Mouse (Mus musculus): ENCODE measurements at regions not wholly inside any gene's neighbourhood (a gene's known extent, or its start where the extent isn't known, plus 50 kb on each side); places are given as distances from the start of the nearest gene placed in this dataset.

DNA sequence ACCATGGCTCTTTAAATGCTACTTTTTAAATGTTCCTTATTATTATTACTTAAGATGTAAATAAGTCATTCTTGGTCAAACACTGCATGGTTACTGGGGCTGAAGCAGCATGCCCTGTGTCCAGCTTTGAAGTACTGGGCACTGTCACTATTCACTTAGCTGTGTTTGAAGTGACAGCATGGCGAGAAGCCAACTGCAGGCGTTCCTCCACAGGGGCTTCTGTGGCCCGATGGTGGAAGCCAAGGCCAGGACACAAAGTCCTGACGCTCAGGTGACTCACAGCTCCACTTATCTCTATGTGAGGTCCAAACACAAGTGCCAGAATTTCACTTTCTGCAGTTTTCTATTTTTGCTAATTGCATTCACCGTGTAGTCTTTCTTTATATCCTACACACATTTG, 65.3 kb downstream of the Cdca7 start:
- no peak for DNase-seq (ENCODE audit: low spot score in 2 of 2)

DNA sequence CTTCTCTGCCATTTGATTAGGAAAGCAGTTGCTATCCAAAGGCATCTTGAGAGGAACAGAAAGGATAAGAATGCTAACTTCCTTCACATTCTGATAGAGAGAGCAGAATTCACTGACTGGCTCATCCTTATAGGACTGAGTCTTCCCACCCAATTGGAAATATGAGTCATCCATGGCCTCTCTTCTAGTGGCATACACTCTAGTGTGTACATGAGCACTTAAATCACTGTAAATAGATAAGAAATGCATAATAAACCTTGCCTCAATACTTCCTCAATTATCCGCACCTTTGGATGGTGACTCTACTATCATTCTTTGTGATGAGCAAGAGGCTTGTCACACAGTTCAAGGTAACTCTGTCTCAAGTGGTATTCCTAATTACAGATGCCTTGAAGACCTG, 69.5 kb downstream of the Cdca7 start:
- DNase-seq (ENCODE audit: low spot score in 2 of 2): no peak

DNA sequence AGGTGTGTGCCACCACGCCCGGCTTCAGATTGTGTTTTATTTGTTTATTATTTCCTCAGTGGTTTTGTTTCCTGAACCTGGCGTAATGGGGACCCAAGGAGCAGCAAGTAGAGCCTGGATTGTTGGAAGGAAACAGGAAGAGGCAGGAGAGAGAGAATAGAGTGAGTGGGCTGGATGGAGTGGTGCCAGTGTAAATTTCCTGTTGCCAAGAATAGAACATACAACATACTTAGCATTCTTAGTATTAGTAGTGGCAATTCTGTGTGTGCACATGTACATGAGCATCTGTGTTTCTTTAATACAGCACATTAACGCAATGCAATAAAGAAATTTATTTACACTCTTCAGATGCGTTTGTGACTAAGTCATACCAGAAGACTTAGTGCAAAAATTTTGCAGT, 70.5 kb downstream of the Cdca7 start:
- no peak for DNase-seq (ENCODE audit: low spot score in 2 of 2)

DNA sequence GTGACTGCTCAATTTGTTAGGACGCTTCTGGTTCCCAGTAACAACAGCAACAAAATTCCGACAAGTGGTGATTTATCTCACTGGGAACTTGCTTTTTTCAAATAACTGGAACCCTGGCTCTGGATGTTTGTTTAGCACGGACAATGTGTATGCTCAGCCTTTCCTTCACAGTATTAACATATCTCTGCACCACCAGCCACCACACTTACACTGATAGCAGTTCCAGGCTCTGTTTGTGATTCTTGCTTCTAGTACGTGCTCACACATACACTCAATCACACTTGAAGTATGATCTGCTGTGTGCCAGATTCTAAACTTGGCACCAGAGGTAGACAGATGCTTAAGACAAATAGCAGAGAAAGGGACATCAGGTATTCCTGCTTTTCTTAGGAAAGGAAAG, 71.0 kb downstream of the Cdca7 start:
- DNase-seq (ENCODE audit: low spot score in 2 of 2): no peak

DNA sequence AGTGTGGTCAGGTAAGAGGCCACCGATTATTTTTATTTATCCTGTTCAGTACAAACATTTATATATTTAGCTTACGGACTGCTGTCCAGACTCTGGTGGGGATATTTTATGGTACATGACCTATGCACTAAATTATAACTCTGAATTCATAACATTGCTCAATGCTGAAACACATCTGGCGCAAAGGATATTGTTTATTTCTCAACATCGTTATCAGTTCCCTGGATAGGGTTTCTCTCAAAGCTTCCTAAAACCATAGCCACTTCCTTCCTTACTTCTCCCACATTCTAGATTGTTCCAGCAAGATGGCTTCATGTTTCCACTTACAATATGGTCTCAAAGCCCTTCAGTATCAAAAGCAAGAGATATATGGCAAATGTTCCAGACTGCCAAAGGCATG, 75.3 kb downstream of the Cdca7 start:
- DNase-seq (ENCODE audit: low spot score in 2 of 2): no peak

DNA sequence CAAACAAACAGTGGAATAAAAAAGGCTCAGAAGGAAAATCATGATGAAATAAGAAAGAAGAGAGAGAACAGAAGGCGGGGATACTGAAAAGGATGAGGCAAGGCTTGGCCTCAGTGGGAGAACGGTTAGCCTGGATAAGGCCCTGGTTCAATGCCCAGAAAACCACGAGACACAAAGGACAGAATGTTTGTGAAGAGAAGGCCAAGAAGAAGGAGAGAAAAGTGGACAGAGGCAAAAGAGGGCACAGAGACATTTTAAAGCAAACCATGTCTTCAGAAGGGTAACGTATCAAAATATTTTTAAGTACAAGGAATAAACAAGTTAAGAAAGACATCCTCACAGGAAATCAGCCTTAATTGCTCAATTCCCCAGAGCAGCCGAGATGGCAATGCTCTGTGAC, 78.6 kb downstream of the Cdca7 start:
- no peak for DNase-seq (ENCODE audit: low spot score in 2 of 2)

DNA sequence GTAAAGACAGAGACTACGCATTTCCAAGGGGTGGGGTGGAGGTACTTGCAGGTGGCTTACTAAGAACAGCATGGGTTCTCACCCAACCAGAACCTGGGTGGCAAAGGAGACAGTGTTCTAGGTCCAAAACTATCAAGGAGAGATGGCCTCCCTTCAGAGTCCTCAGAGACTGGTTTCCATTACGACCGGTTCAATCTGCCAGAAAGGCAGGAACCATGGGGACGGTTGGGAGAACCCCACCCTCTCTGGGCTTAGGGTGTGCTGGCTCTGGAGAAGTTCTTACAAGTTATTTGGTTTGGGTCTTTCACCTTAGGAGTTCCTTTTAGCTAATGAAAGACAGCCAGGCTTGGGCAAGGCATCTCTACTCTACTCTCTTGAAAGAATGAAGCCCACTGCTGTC, 79.2 kb downstream of the Cdca7 start:
- DNase-seq (ENCODE audit: low spot score in 2 of 2): no peak

DNA sequence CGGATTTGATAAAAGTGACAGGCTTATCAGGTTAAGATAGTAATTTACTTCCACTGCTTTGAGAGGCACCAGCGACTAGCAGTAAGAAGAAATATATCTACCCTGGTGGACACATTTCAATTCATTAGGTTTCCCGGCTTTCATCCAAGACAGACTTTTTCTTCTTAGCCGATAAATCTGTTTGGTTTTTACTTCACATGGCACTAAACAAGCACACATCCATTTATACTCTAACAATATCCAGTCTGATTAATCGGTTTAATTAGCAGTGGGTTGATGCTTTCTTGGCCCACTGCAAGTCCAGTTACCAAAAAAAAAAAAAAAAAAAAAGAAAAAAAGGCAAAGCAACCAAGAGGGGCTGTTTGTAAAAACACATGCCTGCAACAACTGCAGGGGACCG, 79.6 kb downstream of the Cdca7 start:
- DNase-seq (ENCODE audit: low spot score in 2 of 2): no peak

DNA sequence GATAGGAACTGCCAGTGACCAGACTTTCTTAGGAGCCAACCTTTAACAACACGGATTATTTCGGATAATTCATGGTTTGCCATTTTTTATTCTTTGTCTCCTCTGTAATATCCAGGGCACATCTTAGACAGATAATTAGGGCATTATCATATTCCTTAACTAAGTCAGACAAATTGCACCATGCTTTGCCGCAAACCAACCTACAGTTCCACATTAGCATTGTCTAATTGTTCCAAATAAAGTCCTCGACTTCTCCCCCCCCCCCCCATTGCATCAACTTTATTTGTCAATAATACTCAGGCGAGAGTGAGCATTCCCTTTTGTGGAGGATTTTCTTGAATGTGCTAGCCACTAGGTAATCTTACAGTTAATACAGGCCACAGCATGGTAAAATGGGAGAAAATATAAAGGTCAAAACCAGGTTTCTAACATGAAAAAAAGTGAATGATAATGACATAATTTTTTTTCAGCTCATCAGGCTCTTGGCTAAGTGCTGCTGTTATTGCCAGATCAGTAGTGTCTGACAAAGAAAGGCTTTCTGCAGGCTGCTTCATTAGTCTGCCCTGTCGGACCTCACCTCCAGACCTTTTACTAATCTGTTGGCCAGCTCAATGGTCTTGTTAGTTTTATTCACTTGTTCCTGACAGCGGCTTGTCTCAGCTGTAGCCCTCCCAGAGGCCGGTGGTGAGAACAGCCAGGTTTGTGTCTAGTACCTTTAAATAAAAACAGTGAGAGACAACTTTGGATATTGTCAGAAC, 80.3 kb downstream of the Cdca7 start:
- no peak for DNase-seq (ENCODE audit: low spot score in 2 of 2)

DNA sequence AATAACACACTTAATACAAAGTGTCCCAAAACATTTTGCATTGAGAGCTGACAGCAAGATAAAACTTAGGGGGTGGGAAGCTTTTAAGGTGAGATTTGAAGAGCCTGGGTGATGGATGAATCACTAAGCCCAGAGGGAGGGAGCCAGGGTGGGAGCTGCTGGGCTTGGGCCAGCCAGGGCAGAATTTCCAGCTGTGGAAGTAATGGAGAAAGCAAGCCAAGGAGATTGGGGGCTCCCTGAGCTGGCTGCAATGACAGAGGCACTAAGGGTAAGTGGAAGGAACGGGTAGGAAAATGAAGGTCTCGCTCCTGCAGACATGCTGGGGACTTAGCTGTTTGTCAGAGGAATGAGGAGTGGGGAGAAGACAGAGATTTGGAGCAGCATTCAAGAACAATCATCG, 81.2 kb downstream of the Cdca7 start:
- DNase-seq (ENCODE audit: low spot score in 2 of 2): no peak

DNA sequence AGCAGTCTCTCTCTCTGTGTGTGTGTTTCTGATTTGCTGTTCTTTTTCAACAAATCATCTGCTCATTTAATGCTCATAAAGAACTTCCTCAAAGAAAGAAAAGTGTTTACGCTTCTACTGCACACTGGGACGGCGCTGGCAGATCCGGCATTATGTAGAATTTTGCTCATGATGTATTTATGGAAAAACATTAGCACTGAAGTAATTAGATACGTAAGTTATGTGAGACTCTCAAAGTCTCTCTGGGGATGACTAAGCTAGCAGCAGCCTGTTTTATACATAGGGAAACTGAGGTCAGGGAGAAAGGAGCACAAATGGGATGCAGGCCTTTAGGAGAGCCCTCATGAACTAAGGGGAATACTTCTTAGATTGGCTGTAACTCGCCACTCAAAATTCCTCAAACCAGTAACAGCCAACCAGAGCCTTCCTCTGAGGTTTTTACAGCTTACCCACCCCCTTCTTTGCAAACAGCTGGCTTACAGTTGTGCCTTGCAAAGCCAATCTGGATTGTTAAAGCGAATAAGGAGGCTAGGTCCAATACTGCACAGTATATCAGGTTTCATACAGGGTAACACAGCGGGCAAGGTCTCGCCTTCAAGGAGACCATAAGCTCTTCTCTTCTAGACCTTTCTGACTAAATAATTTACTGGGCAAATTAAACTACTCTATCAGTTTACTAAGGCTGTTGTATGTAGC, 81.8 kb downstream of the Cdca7 start:
- DNase-seq (ENCODE audit: low spot score in 2 of 2): no peak

DNA sequence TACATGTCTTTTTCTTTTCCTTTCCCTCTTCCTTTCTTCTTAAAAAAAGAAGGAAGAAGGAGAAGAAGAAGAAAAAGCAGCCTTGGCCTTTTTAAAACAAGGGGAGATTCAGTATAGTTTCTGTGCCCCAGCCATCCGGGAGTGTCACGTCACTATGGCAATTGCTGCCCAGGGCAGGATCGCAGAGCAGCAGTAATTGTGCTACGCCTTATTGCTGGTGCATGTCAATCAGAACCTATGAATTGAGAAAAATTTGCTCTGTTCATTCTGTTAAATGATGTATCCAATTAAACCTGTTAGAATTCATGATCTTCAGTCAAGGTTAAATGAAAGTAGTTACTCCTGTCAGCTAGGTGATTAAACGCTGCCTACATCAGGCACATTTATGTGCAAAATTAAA, 85.4 kb downstream of the Cdca7 start:
- DNase-seq (ENCODE audit: low spot score in 2 of 2): no peak

DNA sequence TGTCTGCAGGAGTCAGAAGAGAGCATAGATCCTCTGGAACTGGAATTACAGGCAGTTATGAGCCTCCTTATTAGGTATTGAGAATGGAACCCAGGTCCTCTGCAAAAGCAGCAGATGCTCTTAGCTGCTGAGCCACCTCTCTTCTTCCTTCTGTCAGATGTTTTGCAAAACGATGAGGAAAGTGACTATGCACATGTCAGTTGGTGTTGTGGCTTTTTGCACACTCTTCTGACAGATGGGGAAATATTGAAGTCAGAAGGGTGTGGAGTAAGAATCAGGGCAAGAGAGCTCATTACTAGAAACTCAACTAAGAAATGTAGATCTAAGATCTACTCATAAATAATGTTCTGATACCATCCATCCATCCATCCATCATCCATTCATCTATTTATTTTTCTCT, 102.4 kb downstream of the Cdca7 start:
- no peak for DNase-seq (ENCODE audit: low spot score in 2 of 2)

DNA sequence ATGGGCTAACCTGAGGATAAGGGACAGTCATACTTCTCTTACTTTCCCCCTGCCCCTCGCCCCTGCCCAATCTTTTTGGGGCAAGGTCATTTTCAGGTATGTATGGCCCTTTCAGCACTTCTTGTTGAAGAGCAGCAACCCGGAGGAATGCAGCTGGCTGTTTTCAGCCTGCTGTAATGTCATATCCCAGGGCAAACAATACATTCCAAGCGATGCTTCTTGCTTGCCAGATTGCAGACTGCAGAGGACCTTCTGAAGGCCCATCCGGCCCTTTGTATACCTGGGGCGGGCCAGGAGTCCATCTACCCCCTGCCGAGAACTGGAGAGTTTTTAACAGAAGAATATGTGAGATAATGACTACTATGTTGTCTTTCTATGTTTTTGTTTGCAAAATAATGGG, 105.2 kb downstream of the Cdca7 start:
- DNase-seq (ENCODE audit: low spot score in 2 of 2): no peak

DNA sequence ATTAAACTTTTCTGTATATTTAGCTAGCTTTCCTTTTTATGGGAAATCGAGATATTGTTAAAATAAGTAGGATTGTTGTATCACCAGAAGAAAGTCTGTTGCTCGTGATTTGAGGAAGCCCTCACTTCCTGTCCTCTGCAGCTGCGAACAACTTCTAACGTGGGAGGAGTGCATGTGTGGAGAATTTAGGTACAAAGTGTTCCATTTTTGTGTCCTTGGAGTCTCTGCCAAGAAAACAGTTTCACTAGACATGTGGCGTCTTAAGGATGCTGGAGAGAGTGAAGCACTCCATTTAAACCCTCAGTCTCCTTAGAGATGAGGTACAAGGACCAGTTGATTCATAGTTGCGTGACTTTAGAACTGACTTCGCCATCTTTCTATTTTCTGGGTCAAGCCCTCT, 112.9 kb downstream of the Cdca7 start:
- DNase-seq (ENCODE audit: low spot score in 2 of 2): no peak

DNA sequence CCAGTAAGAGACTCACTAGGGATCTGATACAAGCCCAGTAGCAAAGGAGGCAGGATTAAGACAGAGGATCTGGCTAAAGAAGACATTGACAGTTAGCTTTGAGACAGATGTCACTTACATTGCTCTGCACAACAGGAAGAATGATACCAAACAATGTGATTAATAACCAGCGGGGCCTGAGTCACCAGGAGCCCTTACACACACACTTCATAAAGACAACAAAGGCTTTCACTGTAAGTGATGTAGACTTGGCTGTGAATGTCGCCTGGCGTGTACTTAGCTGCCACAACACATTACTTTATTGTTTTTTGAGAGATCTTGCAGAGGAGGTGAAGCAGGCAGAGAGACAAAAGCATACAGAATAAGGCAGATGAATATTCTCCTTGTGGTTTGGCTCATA, 116.1 kb downstream of the Cdca7 start:
- no peak for DNase-seq (ENCODE audit: low spot score in 2 of 2)

DNA sequence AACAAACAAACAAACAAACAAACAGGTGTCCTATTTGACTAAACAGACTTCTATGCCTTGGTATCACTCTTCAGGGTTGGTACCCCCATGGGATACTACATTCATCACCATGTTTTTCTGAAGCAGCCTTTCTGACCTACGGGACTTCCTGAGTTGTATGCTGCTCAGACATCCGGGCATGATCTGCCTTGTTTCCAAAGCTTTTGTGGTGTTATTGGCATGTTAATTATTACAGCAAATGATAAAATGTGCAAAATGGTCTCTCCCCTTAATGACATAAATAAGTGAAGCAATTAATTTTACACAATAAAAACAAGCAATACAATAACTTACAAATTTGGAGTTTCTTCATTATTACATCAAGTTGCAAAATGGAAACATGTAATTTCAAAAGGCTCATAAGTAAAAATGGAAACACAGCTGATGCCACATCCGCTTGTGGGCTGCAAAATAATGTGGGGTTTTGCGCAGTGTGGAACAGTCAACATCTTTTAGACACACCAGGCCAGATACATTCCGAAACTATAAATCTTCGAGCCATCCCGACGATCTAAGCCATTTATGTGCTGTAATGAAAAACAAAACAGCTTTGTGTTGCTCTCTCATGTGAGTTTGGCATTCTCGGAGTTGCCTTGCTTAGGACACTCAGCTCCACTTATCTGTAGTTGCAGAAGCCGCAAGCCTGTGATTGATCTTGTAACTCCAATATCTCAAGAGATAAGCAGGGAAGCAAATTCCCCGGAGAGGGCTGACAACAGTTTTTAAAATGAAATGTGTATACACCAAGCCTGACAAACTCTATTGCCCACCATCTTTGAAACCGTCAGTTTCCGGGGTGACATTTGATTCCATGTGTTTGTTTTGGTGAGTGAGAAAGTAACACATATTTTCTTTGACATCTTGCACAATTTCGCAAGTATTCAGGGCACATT, 121.3 kb downstream of the Cdca7 start:
- no peak for DNase-seq (ENCODE audit: low spot score in 2 of 2)

DNA sequence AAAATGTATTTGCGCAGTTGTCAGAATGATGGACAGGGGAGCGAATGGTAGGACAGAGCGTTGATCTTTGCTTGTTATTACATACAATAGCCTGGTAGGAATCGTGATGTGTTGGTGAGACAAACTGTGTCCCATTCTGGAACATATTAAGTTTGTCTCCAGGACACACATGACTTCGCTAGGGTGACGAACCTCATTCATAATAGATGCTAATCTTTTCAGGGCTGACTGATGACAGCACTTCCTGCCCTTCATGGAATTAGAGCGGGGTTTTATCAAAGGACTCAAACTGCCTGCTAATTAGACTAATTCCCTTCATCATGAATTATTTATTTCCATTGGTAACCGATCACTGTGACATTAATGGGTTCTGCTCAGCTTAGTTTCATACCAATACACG, 122.0 kb downstream of the Cdca7 start:
- DNase-seq (ENCODE audit: low spot score in 2 of 2): no peak

DNA sequence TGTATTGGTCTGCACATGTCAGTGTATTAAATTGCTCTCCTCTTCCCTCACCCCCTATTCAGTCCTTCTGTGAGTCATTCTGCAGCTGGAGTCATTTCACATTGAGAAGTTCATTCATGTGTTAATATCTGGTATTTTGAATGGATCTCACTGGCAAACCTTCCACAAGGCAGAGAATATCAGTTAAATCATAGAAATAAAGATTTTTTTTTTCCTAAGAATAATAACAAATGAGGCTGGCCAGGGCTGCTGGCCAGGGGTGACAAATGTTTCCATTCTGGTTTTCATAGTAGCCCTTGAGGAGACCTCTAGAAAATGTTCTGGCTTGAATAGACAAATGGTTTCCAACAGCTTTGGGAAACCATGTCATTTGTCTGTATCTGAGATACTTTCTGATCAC, 124.8 kb downstream of the Cdca7 start:
- no peak for DNase-seq (ENCODE audit: low spot score in 2 of 2)

DNA sequence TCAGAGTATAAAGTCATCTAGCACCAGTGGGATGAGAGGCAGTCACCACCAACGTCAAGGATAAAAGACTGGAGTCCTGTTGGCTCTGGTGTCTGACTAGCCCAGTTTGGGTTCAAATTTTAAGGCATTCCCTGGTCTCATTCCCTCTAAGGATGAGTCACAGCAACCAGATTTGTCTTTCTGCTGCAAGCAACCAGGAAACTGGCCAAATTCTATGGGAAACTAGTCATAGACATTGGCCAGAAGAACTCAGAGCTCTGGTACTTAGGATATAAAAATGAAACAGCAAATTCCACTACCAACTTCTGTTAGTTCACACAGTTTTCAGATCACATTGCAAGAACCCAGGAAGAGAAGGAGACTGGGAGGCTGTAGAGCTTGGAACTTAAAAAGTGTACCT, 126.2 kb downstream of the Cdca7 start:
- no peak for DNase-seq (ENCODE audit: low spot score in 2 of 2)

DNA sequence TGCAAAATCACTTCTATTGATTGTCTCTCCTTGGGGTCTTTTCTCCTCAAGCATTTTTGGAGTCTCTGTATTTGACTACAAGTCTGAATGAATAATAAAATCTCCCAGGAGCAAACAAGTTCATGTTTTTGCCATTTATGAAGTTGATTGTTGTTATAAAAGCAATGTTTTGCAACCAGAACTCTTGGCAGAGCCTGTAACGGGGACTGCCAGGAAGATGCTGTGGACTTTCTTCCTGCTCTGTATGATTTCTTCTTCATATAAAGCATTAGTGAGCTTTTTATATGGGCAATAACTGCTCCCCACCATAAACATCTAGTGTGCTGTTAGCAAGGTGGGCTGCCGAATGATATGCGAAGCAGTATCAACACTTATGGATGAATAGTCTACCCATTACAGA, 136.3 kb downstream of the Cdca7 start:
- no peak for DNase-seq (ENCODE audit: low spot score in 2 of 2)

DNA sequence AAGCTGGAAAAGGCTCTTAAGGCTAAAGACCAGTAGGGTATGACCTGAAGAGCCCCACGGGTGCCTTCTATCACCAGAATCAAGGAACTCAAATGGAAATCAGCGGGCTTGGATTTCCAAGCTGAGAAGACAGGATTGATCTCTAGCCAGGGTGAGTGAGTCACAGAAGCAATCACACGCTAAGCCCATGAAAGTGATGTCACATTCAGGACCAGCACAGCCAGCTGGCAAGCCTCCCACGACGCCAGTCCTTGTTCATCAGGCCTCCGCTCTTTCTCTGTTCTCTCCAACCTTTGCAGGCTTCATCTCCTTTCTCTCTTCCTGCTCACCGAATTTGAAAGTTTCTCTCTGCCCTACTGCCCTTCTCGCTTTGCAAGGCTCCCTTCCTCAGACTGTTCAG, 138.3 kb downstream of the Cdca7 start:
- DNase-seq (ENCODE audit: low spot score in 2 of 2): no peak

DNA sequence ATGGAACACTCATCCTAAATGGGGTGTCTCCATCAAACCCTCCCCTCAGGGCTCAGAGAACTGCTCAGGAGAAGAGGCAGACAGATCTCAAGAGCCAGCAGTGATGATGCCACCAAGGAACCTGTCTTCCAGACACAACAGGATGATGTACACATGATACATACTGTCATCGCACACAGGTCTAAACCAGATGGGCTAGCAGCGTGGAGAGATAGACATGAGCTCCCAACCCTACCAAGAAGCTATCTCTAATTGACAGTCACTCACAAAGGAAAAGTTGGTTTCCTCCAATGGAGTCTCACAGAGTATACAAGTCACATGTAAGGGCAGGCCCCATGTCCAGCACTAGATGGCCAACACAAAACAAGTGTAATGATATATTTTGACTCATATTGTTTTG, 139.9 kb downstream of the Cdca7 start:
- no peak for DNase-seq (ENCODE audit: low spot score in 2 of 2)
